28 mouse cellular contexts compared by ENCODE assay signal in genomic region chr14:116987341-116987740, GRCm38 (mm10).
DNase-seq lines count a peak whose midpoint lies in the region; ATAC-seq and TF ChIP-seq lines count a peak whose summit lies in the region.
"Had no signal": no experiment of that assay in that cellular context is flagged by ENCODE, and none has a peak within 500 bp of the region (broad histone marks: within the 10 kb centered on the region; RNA-seq: fewer than 3 reads in every experiment).

No protein-coding gene starts in this region.

- ATAC-seq in forebrain, embryonic 14.5 days = no peak
- ATAC-seq: activated CD4-positive, CD25-positive, alpha-beta regulatory T cell, adult 4 months had no signal

- H3K36me3 ChIP-seq in forebrain, embryonic 14.5 days (ENCODE audit: control insufficient read depth, insufficient read depth, low read length) = no peaks in the 10 kb centered on the region
- H3K36me3 ChIP-seq: liver, embryonic 15.5 days had no signal

- no peaks in the 10 kb centered on the region for H3K9me3 ChIP-seq in forebrain, embryonic 14.5 days (replicated peaks; ENCODE audit: control insufficient read depth, low read length)
- H3K9me3 ChIP-seq: heart, embryonic 13.5 days; limb, embryonic 15.5 days; liver, embryonic 15.5 days; neural tube, embryonic 12.5 days had no signal

- no peak for DNase-seq in gastrocnemius, adult 2 months
- DNase-seq in gastrocnemius, postnatal 36 days = no peak
- no peak for DNase-seq in layer of hippocampus, adult 2 months (ENCODE audit: low spot score in 2 of 2)
- no peak for DNase-seq in layer of hippocampus, adult 9-10 months (ENCODE audit: low spot score)
- DNase-seq in 3T3-L1 (ENCODE audit: low read depth, low spot score) = peak; percentile 6
- DNase-seq in adipocyte (ENCODE audit: low spot score) = peak; percentile 52
- DNase-seq in forebrain, embryonic 14.5 days (ENCODE audit: low spot score) = no peak
- DNase-seq: adrenal gland, postnatal 10 days; B cell, adult 2 months; cerebellum, adult 8-10 months; gastrocnemius, postnatal 10 days; heart, adult 11 months; heart, postnatal 36 days; kidney, adult 9 months; kidney, postnatal 36 days; layer of hippocampus, adult 9-11 months; left cerebral cortex, postnatal 4 days; lung, postnatal 10 days; right cerebral cortex, postnatal 25 days; spleen, adult 18-20 months had no signal

- no peak overlapping the region for H3K9ac ChIP-seq in forebrain, embryonic 14.5 days (ENCODE audit: low read length)
- H3K9ac ChIP-seq: heart, embryonic 13.5 days; hindbrain, embryonic 14.5 days; limb, embryonic 15.5 days; liver, embryonic 15.5 days; neural tube, embryonic 12.5 days had no signal

- no peak overlapping the region for H3K4me3 ChIP-seq in gastrocnemius, adult 2 months
- H3K4me3 ChIP-seq in layer of hippocampus, adult 2 months = no peak overlapping the region
- H3K4me3 ChIP-seq in forebrain, embryonic 14.5 days (ENCODE audit: low read depth, low read length) = no peak overlapping the region
- H3K4me3 ChIP-seq: forebrain, embryonic 10.5 days; heart, embryonic 13.5 days; limb, embryonic 15.5 days; liver, embryonic 15.5 days; neural tube, embryonic 12.5 days had no signal

- H3K27me3 ChIP-seq in forebrain, embryonic 14.5 days (replicated peaks; ENCODE audit: control insufficient read depth, insufficient read depth, low read length) = no peaks in the 10 kb centered on the region
- H3K27me3 ChIP-seq: heart, embryonic 13.5 days; limb, embryonic 15.5 days; liver, embryonic 15.5 days; neural tube, embryonic 12.5 days had no signal

- no peaks in the 10 kb centered on the region for H3K4me1 ChIP-seq in forebrain, embryonic 14.5 days (ENCODE audit: control insufficient read depth, insufficient read depth, low read length)
- H3K4me1 ChIP-seq: forebrain, embryonic 10.5 days; heart, embryonic 13.5 days; limb, embryonic 15.5 days; liver, embryonic 15.5 days; neural tube, embryonic 12.5 days had no signal

- peak; percentile 35 for TF ChIP-seq CTCF in gastrocnemius, adult 2 months (IDR thresholded peaks at IDR 0.05)
- TF ChIP-seq CTCF in layer of hippocampus, adult 2 months (conservative IDR thresholded peaks at IDR 0.05) = peak; percentile 65

- no peak overlapping the region for H3K27ac ChIP-seq in gastrocnemius, adult 2 months
- H3K27ac ChIP-seq in layer of hippocampus, adult 2 months = no peak overlapping the region
- no peak overlapping the region for H3K27ac ChIP-seq in forebrain, embryonic 14.5 days (ENCODE audit: low read depth, low read length)
- H3K27ac ChIP-seq: forebrain, embryonic 10.5 days; heart, embryonic 13.5 days; hindbrain, embryonic 14.5 days; limb, embryonic 15.5 days; liver, embryonic 15.5 days; neural tube, embryonic 12.5 days had no signal

- WGBS in forebrain, embryonic 14.5 days = 83% methylated on average over 3 of the region's 3 CpGs

- intact Hi-C loops in gastrocnemius, adult 2 months (cut with DNase I) = no loop called here
- intact Hi-C loops in gastrocnemius, postnatal 36 days (cut with DNase I) = no loop called here

- no peak overlapping the region for H3K4me2 ChIP-seq in forebrain, embryonic 14.5 days (ENCODE audit: low read length)
- H3K4me2 ChIP-seq: heart, embryonic 13.5 days; hindbrain, embryonic 14.5 days; limb, embryonic 15.5 days; liver, embryonic 15.5 days; midbrain, embryonic 11.5 days; neural tube, embryonic 12.5 days had no signal

Comparison
In these comparisons a context has a peak if more than half of its experiments do, and no peak if none do; other contexts are left out.
1. DNase-seq: peak in 3T3-L1 (single experiment) and adipocyte (single experiment); none in gastrocnemius, adult 2 months (single experiment), gastrocnemius, postnatal 36 days (0 of 2), layer of hippocampus, adult 2 months (0 of 2), layer of hippocampus, adult 9-10 months (single experiment) and forebrain, embryonic 14.5 days (single experiment).